Mouse (Mus musculus) erythroblast, embryonic 14.5 days (primary cell): ENCODE results near the gene Ints3. TPM values are rescaled to one million over a fixed set of nuclear protein-coding genes. Genes with fewer than 3 reads are reported as not detected.

Experiments used
- H3K27me3 ChIP-seq: 2 replicates; pipeline ENCODE4 v1.6.1; 2012; ENCODE audit warnings: inconsistent platforms; ENCODE audit not compliant: control insufficient read depth
- H3K36me3 ChIP-seq: 2 replicates; pipeline ENCODE4 v1.6.1; 2012; ENCODE audit warnings: mild to moderate bottlenecking, inconsistent platforms; ENCODE audit not compliant: control insufficient read depth
- H3K4me1 ChIP-seq: 2 replicates; pipeline ENCODE4 v1.6.1; 2012; ENCODE audit warnings: inconsistent platforms; ENCODE audit not compliant: control insufficient read depth
- H3K4me3 ChIP-seq: replicated peaks from 2 replicates; pipeline ENCODE3; 2012; ENCODE audit warnings: moderate library complexity, mild to moderate bottlenecking, inconsistent platforms
- H3K9me3 ChIP-seq: 2 replicates; pipeline ENCODE4 v1.6.1; 2012; ENCODE audit warnings: low read length, inconsistent platforms, mixed read lengths; ENCODE audit not compliant: control insufficient read depth
- GATA1 ChIP-seq: IDR thresholded peaks from 2 replicates; pipeline ENCODE4 v1.6.1; 2012; ENCODE audit warnings: low read length, inconsistent platforms, mixed read lengths
- TAL1 ChIP-seq: IDR thresholded peaks from 3 replicates; pipeline ENCODE4 v1.6.1; 2012; ENCODE audit warnings: low read length, inconsistent platforms, mixed read lengths
- polyA plus RNA-seq: library from polyadenylated mRNA; stranded (reverse); fragments of >175 nt; gene quantifications from 2 replicates; pipeline ENCODE4 v1.2.3, GENCODE M21; 2012

The Ints3 gene
- polyA plus RNA-seq, 1 experiment, result 1.7 TPM

DNA sequence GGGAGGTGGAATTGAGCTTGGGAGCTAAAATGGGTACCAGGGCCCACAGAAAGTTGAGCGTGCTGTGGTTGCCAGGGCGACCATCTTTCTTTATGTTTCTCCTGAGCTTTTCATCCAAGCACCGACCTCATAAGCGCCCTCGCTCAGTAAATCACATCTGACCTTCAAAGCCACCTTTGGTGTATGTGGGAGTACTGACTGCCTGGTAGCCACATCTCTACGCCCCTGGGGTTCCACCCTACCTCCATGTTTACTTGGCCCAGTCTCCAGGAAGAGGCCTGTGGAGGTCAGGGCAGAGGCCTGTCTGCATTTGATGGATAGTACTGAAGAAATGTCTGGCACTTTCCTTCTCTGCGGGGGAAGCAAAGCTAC is 13.7 kb upstream of the Ints3 start:
- no peaks in the 10 kb centered on the region for H3K9me3 ChIP-seq
- H3K4me1 ChIP-seq, result peaks cover 22% of the 10 kb centered on the region
- no peak overlapping the region for H3K4me3 ChIP-seq

DNA sequence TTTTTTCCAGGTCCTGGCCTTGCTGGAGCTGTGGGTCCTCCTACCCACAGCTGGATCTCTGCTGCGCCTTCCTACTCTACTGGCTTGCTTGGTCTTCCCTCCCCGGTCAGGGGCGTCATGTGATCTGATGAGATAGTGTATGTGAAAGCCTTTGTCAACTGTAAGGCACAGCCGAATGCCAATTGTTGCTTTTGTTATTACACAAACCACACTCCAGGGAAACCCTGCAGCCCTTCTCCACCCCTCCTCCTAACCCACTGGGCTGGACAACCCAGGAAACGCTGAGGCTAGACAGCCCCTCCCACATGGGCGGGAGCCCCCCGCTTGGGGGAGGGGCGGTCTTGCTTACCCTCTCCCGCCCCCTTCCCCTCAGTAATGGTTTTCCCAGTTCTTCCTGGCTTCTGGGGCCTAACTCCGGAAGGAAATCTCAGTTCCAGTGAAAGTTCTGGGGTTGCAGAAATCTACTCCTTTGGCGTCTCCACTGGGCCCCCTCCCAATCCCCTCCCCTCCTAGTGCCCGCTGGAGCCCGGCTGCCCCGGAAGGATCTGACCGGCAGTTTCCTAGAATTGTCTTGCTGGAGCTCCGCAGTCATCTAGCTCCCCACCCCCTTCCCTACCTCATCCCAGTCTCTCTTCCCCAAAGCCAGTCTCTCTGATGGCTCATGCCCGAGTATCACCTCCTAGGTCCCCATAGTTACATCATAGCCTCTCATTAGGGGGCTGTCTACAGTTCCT is 13.1 kb upstream of the Ints3 start:
- peaks cover 21% of the 10 kb centered on the region for H3K4me1 ChIP-seq
- TF ChIP-seq TAL1 (no peak), GATA1 (no peak)
- H3K9me3 ChIP-seq, result no peaks in the 10 kb centered on the region
- peak overlapping the region; percentile 22 for H3K4me3 ChIP-seq
- H3K27me3 ChIP-seq, result peaks cover 5% of the 10 kb centered on the region
- no peaks in the 10 kb centered on the region for H3K36me3 ChIP-seq

More for the DNA sequence above, 13.7 kb upstream of the Ints3 start:
- Histone ChIP-seq H3K27me3 (peaks cover 5% of the 10 kb centered on the region), H3K36me3 (no peaks in the 10 kb centered on the region)
- TF ChIP-seq GATA1 (no peak), TAL1 (no peak)

GRCm38 (mm10) chr3:90445417-90446200 is 12.2 kb upstream of the Ints3 start:
- Histone ChIP-seq H3K9me3 (no peaks in the 10 kb centered on the region), H3K27me3 (no peaks in the 10 kb centered on the region), H3K4me3 (no peak overlapping the region), H3K36me3 (no peaks in the 10 kb centered on the region), H3K4me1 (peaks cover 13% of the 10 kb centered on the region)
- no peak for TF ChIP-seq GATA1

DNA sequence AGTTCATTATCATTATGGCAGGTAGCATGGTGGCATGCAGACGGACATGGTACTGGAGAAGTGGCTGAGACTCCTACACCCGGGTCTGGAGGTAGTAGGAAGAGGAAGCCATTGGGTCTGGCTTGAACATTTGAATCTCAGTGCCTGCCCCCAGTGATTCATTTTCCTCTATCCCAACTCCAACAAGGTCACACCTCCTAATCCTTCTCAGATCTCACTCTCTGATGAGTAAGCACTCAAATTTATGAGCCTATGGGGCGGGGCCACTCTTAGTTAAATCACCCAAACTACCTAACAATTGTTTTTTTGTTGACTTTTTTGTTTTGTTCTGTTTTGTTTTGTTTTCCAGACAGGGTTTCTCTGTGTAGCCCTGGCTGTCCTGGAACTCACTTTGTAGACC is 10.6 kb upstream of the Ints3 start:
- TF ChIP-seq TAL1, result no peak
- no peak for TF ChIP-seq GATA1
- Histone ChIP-seq H3K4me1 (peaks cover 13% of the 10 kb centered on the region), H3K36me3 (no peaks in the 10 kb centered on the region), H3K9me3 (no peaks in the 10 kb centered on the region), H3K4me3 (no peak overlapping the region), H3K27me3 (no peaks in the 10 kb centered on the region)

DNA sequence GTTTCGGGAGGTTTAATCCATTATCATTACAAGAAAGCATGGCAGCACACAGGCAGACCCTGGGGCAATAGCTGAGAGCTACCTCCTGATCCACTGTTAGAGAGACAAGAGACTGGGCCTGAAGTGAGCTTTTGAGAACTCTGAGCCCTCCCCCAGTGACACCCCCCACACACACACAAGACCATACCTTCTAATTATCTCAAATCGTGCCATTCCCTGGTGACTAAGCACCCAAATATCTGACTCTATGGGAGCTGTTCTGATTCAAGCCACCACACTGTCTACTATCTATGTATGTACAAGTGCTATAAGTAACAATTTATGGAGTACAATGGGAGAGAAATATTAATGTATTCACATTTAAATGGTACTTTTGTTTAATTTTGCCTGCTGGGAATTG is 7.3 kb upstream of the Ints3 start:
- Histone ChIP-seq H3K4me3 (no peak overlapping the region), H3K9me3 (no peaks in the 10 kb centered on the region), H3K36me3 (no peaks in the 10 kb centered on the region), H3K27me3 (no peaks in the 10 kb centered on the region), H3K4me1 (peaks cover 2% of the 10 kb centered on the region; the same call in 1 of the 2 replicates)
- no peak for TF ChIP-seq GATA1
- no peak for TF ChIP-seq TAL1

DNA sequence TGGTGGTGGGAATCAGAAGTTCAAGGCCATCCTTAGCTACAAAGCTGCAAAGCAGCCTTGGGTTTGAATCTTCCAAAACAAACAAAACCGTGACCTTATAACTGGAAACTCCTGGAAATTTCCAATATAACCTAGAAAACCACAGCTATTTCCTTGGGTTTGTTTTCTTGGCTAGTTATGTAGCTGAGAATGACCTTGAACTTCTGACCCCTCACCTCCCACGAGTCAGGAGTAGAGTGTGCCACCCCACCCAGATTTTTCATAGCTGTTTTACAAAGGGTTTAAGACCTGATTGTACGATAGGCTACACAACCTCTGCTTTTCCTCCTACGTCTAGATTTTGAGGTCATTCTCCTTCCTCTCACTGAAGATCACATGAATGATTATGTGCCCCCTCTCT is 3.7 kb upstream of the Ints3 start:
- Histone ChIP-seq H3K4me1 (peaks cover 19% of the 10 kb centered on the region), H3K9me3 (no peaks in the 10 kb centered on the region), H3K27me3 (no peaks in the 10 kb centered on the region), H3K36me3 (no peaks in the 10 kb centered on the region), H3K4me3 (no peak overlapping the region)
- TF ChIP-seq GATA1, result no peak
- no peak for TF ChIP-seq TAL1

DNA sequence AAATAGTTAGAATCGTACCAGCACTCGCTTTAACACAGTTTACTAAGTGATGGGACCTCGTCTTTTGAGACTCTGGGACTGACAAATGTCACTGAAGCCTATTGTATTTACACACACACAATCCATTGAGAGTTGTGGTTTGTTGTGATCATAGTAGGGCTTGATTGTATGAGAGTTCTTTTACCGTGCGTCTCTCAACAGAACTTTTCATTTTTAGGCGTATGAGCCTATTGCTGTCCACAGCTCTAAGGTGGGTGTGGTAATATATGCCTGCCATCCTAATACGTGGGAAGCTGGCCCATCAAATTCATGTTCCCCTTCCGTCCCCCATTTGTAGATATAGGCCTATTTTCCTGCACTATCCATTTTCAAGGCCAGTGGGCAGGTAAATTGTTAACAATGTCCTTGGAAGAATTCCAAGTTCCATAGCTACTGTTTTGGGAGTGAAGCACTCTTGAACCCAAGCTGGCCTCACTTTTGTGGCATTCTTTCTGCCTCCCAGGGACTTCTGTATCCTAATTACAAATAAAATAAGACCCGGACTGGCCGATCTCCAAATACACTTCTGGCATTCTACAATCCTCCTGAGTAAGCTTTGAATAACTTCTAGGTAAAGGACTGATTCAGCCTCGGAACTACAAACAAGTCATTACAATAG is 780 bp upstream of the Ints3 start:
- H3K4me1 ChIP-seq, result peaks cover 46% of the 10 kb centered on the region
- no peaks in the 10 kb centered on the region for H3K27me3 ChIP-seq
- peak overlapping the region; percentile 75 for H3K4me3 ChIP-seq
- TF ChIP-seq GATA1 (no peak), TAL1 (no peak)
- H3K9me3 ChIP-seq, result no peaks in the 10 kb centered on the region
- peaks cover 3% of the 10 kb centered on the region for H3K36me3 ChIP-seq

DNA sequence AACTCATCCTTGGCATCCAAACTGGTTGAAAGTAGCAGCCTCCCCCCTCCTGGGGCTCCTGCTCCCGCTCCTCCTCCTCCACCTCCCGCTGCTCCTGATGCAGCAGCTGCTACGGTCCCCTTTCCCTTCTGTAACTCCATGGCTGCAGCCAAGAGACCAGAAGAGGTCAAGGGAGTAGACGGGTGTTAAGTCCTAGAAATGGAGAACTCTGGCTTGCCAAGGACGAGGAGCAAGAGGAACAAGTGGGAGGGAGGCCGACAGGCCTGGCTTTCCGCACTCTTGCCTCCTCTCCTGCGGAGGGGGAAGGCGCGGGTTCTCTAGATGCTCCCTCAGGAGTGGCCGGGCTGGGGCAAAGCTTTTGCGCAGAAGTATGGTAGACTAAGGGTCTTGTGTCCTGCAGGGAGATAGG is 607 bp downstream of the Ints3 start:
- TF ChIP-seq TAL1 (no peak), GATA1 (no peak)
- no peaks in the 10 kb centered on the region for H3K9me3 ChIP-seq
- H3K4me3 ChIP-seq, result peak overlapping the region; percentile 75
- peaks cover 12% of the 10 kb centered on the region for H3K36me3 ChIP-seq
- H3K4me1 ChIP-seq, result peaks cover 60% of the 10 kb centered on the region
- no peaks in the 10 kb centered on the region for H3K27me3 ChIP-seq

GRCm38 (mm10) chr3:90432348-90432747 is 1.1 kb downstream of the Ints3 start:
- Histone ChIP-seq H3K4me3 (peak overlapping the region; percentile 75), H3K9me3 (no peaks in the 10 kb centered on the region), H3K4me1 (peaks cover 63% of the 10 kb centered on the region), H3K27me3 (no peaks in the 10 kb centered on the region), H3K36me3 (peaks cover 12% of the 10 kb centered on the region)
- TF ChIP-seq TAL1 (no peak), GATA1 (no peak)
